Mouse (Mus musculus) CH12.LX (cell line): ENCODE data around the gene Hist1h2ae.
"Not testable (repeated sequence)": the region's sequence is repeated elsewhere in the genome, so short reads cannot be mapped to it uniquely, and the experiment has no call there.

Experiments used
- CTCF ChIP-seq, 2 experiments: IDR thresholded peaks in 1 of 2; conservative IDR thresholded peaks in 1 of 2; 2 replicates each; pipeline ENCODE4 v1.5.1; 2011 to 2012; ENCODE audit warnings: low read depth in 2 of 2, low read length in 2 of 2, improper control_type of control experiment in 1 of 2, inconsistent platforms in 1 of 2, mild to moderate bottlenecking in 1 of 2, moderate library complexity in 1 of 2
- EP300 ChIP-seq: IDR thresholded peaks from 2 replicates; pipeline ENCODE4 v1.6.1; 2011; ENCODE audit warnings: low read length, improper control_type of control experiment
- MAFK ChIP-seq: IDR thresholded peaks from 2 replicates; pipeline ENCODE4 v1.6.1; 2011; ENCODE audit warnings: low read length, improper control_type of control experiment; ENCODE audit not compliant: insufficient replicate concordance
- NRF1 ChIP-seq: IDR thresholded peaks from 2 replicates; pipeline ENCODE4 v1.6.1; 2014; ENCODE audit warnings: low read depth, mild to moderate bottlenecking, inconsistent platforms, low read length, improper control_type of control experiment, moderate library complexity
- POLR2A ChIP-seq: IDR thresholded peaks from 2 replicates; pipeline ENCODE4 v1.6.1; 2011; ENCODE audit warnings: low read depth, mild to moderate bottlenecking, improper control_type of control experiment, low read length
- TCF12 ChIP-seq: IDR thresholded peaks from 2 replicates; pipeline ENCODE4 v1.6.1; 2014; ENCODE audit warnings: low read depth, mild to moderate bottlenecking, inconsistent platforms, low read length, improper control_type of control experiment
- ZC3H11A ChIP-seq: IDR thresholded peaks from 2 replicates; pipeline ENCODE4 v1.6.1; 2012; ENCODE audit warnings: low read depth, mild to moderate bottlenecking, inconsistent platforms, low read length, improper control_type of control experiment
- ZKSCAN1 ChIP-seq: IDR thresholded peaks from 2 replicates; pipeline ENCODE4 v1.6.1; 2012; ENCODE audit warnings: low read depth, inconsistent platforms, low read length, improper control_type of control experiment, borderline replicate concordance

DNA sequence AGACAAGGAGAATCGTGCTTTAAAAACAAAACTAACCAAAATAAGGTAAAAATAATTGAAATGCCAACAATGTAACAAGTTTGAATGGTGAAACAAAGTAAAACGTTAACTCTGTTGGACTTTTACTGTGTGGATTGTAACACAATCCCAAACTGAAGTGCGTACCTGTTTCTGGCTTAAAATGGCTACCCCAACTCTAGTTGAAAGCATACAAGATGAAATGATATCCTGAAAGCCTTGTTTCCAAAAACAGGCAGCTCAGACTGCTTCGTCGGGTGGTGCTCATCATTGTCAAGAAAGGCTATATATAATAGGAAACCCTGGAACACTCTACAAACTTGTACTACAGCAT lies 9.5 kb downstream of the Hist1h2ae start:
- TF ChIP-seq MAFK; ZC3H11A; ZKSCAN1; EP300; TCF12; CTCF (conservative IDR thresholded peaks at IDR 0.05 in 1 of 2, IDR thresholded peaks at IDR 0.05 in 1 of 2; ENCODE audit: low read depth in 2 of 2, low read length in 2 of 2); POLR2A; NRF1: not testable (repeated sequence)
